Mouse (Mus musculus) limb, embryonic 11.5 days (tissue): ENCODE measurements at regions not wholly inside any gene's neighbourhood (a gene's known extent, or its start where the extent isn't known, plus 50 kb on each side); places are given as distances from the start of the nearest gene placed in this dataset.

Experiments
- ATAC-seq: fragments of 200-750 bp; cut with Nextera tagmentation; 2 replicates; pipeline ENCODE4 v1.8.0; 2017; ENCODE audit warnings: low read depth; ENCODE audit not compliant: insufficient number of reproducible peaks, low FRiP score, low TSS enrichment
- DNase-seq: peaks from one replicate; pipeline ENCODE4 v3.0.0-alpha.2; 2015; ENCODE audit warnings: low spot score
- H3K27ac ChIP-seq: fragments of 300-500 bp; sonication (generic); replicated peaks from 2 replicates; pipeline ENCODE4 v1.5.1; 2014; ENCODE audit warnings: low read depth, mild to moderate bottlenecking, low read length
- H3K27me3 ChIP-seq: fragments of 300-500 bp; sonication (generic); 2 replicates; pipeline ENCODE4 v1.6.1; 2014; ENCODE audit warnings: mild to moderate bottlenecking, low read length, mixed read lengths; ENCODE audit not compliant: control insufficient read depth, insufficient read depth
- H3K36me3 ChIP-seq: fragments of 300-500 bp; sonication (generic); 2 replicates; pipeline ENCODE4 v1.6.1; 2014; ENCODE audit warnings: mild to moderate bottlenecking, low read length, moderate library complexity, mixed read lengths; ENCODE audit not compliant: control insufficient read depth, insufficient read depth
- H3K4me1 ChIP-seq: fragments of 300-500 bp; sonication (generic); 2 replicates; pipeline ENCODE4 v1.6.1; 2014; ENCODE audit warnings: low read length, mixed read lengths; ENCODE audit not compliant: control insufficient read depth, insufficient read depth
- H3K4me2 ChIP-seq: fragments of 300-500 bp; sonication (generic); 2 replicates; pipeline ENCODE4 v1.6.1; 2014; ENCODE audit warnings: low read depth, mild to moderate bottlenecking, moderate library complexity; ENCODE audit not compliant: severe bottlenecking
- H3K4me3 ChIP-seq: fragments of 300-500 bp; sonication (generic); 2 replicates; pipeline ENCODE4 v1.5.1; 2014; ENCODE audit warnings: low read depth, low read length
- H3K9ac ChIP-seq: fragments of 300-500 bp; sonication (generic); 2 replicates; pipeline ENCODE4 v1.6.1; 2014; ENCODE audit warnings: mild to moderate bottlenecking, low read length
- H3K9me3 ChIP-seq: fragments of 300-500 bp; sonication (generic); 2 replicates; pipeline ENCODE4 v1.6.1; 2016; ENCODE audit warnings: low read length; ENCODE audit not compliant: control insufficient read depth
- WGBS: fragments of 180-500 bp; shearing (Covaris S2); extraction: QIAGEN DNeasy Blood & Tissue Kit; methylation state at CpG from one replicate; pipeline ENCODE4 v1.1.7; 2014; 5-methylcytosine and 5-hydroxymethylcytosine counted together

DNA sequence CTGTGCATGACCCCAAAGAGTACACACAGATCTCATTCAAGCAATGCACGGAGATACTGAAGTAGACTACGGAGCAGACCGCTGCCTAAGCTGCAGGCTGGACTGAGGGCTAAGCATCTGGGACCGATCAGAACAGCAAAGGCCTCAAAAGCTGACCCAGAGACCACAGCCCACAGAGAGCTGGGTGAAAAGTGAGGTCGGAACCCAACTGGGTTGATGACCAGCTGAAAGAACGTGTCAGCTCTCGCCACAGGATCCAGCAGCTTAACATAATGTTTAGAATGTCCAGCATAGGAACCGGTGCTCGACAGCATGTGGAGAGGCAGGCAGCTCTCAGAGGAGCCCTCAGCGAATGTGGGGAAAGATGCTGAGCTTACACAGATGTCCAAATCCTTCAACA is 67.4 kb upstream of the Prok2 start:
- Histone ChIP-seq H3K4me1 (no peaks in the 10 kb centered on the region), H3K9me3 (no peaks in the 10 kb centered on the region), H3K4me2 (no peak overlapping the region), H3K9ac (no peak overlapping the region), H3K4me3 (no peak overlapping the region), H3K36me3 (no peaks in the 10 kb centered on the region), H3K27ac (no peak overlapping the region), H3K27me3 (no peaks in the 10 kb centered on the region)
- ATAC-seq (no peak), DNase-seq (no peak)
- WGBS = 63% methylated on average over 10 of the region's 10 CpGs

DNA sequence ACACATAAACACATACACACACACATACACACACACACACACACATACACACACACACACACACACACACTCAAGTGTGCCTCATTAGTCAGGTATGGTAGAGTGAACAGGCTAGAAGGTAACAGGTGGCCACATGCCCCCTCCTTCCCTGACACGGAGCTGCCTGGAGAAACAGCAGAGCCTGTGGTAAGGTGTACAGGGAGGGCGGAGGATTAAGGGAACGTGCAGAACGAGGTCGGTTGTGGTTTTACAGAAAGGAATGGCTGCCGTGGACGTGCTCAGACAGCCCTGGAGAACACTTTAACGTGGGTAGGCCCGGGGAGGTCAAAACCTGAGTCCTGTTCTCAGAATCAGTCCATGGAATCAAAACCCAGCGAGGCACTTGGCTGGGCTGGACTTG is 66.2 kb upstream of the Prok2 start:
- H3K36me3 ChIP-seq = no peaks in the 10 kb centered on the region
- H3K9ac ChIP-seq = no peak overlapping the region
- no peaks in the 10 kb centered on the region for H3K27me3 ChIP-seq
- H3K27ac ChIP-seq = no peak overlapping the region
- ATAC-seq = no peak
- no peaks in the 10 kb centered on the region for H3K4me1 ChIP-seq
- H3K4me2 ChIP-seq = no peak overlapping the region
- DNase-seq = no peak
- H3K4me3 ChIP-seq = no peak overlapping the region
- WGBS = 68% methylated on average over 10 of the region's 10 CpGs
- H3K9me3 ChIP-seq = no peaks in the 10 kb centered on the region

DNA sequence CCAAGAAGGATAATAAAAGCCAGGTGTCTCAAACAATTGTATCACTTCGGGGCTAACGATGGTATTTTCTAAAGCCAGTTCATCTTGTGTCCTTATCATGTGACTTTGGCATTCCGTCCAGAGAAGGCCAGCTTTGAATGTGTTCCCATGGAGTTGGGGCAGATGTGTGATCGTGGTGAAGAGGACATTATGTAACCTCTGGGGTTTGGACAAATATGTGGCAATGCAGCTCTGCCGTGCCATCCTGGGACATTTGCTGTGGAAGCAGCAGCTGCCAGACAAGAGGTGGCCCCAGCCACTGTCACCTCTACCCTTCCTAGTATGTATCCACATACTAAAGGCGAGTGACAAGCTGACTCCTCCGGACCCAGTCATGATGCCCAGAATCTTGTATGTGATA is 60.8 kb upstream of the Prok2 start:
- no peaks in the 10 kb centered on the region for H3K27me3 ChIP-seq
- H3K4me3 ChIP-seq = no peak overlapping the region
- no peaks in the 10 kb centered on the region for H3K4me1 ChIP-seq
- DNase-seq (no peak), ATAC-seq (no peak)
- H3K4me2 ChIP-seq = no peak overlapping the region
- no peak overlapping the region for H3K9ac ChIP-seq
- H3K9me3 ChIP-seq = no peaks in the 10 kb centered on the region
- H3K27ac ChIP-seq = no peak overlapping the region
- no peaks in the 10 kb centered on the region for H3K36me3 ChIP-seq
- WGBS = 80% methylated on average over 7 of the region's 7 CpGs

DNA sequence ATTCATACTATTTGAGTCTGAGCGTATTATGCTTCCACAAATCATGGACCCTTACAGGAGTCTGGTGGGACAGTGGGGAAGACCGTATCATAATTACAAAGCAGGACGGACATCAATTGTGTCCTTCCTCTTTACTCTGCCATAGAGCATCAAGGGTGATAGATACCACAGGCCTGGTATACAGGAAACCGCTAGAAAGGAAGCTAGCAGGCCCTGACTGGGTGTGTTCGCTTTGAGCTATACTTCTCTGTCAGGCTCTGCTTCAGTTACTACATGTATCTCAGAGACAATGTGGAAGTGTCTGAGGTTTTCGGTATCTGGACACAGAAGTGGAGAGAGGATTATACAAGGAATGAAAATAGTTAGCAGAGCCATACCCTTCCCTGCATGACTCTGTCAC is 59.0 kb upstream of the Prok2 start:
- H3K27me3 ChIP-seq = no peaks in the 10 kb centered on the region
- H3K36me3 ChIP-seq = no peaks in the 10 kb centered on the region
- no peak overlapping the region for H3K4me3 ChIP-seq
- WGBS = 92% methylated on average over 6 of the region's 6 CpGs
- no peak overlapping the region for H3K4me2 ChIP-seq
- DNase-seq (no peak), ATAC-seq (no peak)
- no peaks in the 10 kb centered on the region for H3K9me3 ChIP-seq
- H3K4me1 ChIP-seq = no peaks in the 10 kb centered on the region
- H3K9ac ChIP-seq = no peak overlapping the region
- H3K27ac ChIP-seq = no peak overlapping the region

DNA sequence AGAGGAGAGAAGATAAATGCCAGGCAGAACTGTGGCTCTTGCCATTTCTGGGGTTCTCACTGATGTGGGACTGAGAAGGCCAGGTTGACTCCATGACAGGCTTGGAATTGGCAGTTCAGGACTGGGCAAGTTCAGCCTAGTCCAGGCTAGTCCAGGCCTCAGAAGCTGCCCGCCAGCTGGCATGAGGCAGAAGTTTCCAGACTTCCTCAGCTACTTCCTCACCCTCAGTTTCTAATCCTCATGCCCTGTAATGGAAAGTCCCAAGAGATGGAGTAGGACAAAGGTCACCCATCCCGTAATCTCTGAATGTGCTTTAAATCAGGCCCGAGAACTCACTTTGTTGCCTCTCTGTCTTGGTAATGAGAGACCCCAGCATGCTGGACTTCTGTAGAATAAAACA is 58.6 kb upstream of the Prok2 start:
- ATAC-seq = no peak
- 84% methylated on average over 3 of the region's 3 CpGs for WGBS

DNA sequence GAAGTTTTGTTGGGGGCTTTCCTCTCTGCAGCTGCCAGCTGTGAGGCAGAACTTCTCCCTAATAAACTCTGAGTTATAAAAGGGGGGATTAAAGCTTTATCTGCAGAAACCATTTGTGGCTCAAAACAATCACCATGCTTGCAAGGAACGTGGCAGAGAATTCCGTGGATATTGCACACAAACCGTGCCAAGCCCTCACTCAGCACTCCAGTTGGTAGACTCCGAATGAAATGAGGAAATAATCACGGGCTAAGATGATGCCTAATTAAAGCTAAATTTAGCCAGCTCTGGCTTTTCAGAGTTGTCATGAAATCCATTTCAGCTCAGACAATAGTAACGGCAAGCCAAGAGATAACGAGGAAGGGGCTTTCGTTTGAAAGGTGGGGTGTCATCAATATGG is 58.1 kb upstream of the Prok2 start:
- H3K36me3 ChIP-seq = no peaks in the 10 kb centered on the region
- no peaks in the 10 kb centered on the region for H3K4me1 ChIP-seq
- DNase-seq = no peak
- no peak overlapping the region for H3K4me2 ChIP-seq
- no peak overlapping the region for H3K4me3 ChIP-seq
- no peaks in the 10 kb centered on the region for H3K9me3 ChIP-seq
- H3K27ac ChIP-seq = no peak overlapping the region
- 75% methylated on average over 8 of the region's 8 CpGs for WGBS
- H3K27me3 ChIP-seq = no peaks in the 10 kb centered on the region
- H3K9ac ChIP-seq = no peak overlapping the region
- ATAC-seq = no peak

More for the DNA sequence above, 58.6 kb upstream of the Prok2 start:
- Histone ChIP-seq H3K36me3 (no peaks in the 10 kb centered on the region), H3K9me3 (no peaks in the 10 kb centered on the region), H3K27ac (no peak overlapping the region), H3K9ac (no peak overlapping the region), H3K27me3 (no peaks in the 10 kb centered on the region), H3K4me3 (no peak overlapping the region), H3K4me1 (no peaks in the 10 kb centered on the region), H3K4me2 (no peak overlapping the region)
- DNase-seq = no peak

DNA sequence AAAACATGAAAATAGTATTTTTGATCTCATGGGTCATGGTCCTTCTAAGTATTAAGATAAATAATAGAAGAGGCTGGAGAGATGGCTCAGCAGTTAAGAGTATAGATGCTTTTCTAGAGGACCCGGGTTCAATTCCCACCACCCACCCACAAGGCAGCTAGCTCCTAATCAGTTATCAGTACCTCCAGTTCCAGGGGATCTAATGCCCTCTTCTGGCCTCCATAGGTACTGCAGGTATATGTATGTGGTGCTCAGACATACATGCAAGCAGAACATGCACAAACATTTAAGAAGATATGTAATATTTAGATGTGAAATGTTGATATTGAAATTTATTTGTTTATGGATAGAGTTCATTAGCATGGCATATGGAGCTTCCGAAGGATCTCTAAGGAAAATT is 56.8 kb upstream of the Prok2 start:
- Histone ChIP-seq H3K9me3 (no peaks in the 10 kb centered on the region), H3K27ac (no peak overlapping the region), H3K4me3 (no peak overlapping the region), H3K36me3 (no peaks in the 10 kb centered on the region), H3K4me2 (no peak overlapping the region), H3K27me3 (no peaks in the 10 kb centered on the region), H3K4me1 (no peaks in the 10 kb centered on the region), H3K9ac (no peak overlapping the region)
- ATAC-seq (no peak), DNase-seq (peak; percentile 46)
- WGBS = 81% methylated on average over 2 of the region's 2 CpGs
